Mouse (Mus musculus): ENCODE measurements around the gene AC124108.1. TPM values are rescaled to one million over a fixed set of nuclear protein-coding genes. Genes with fewer than 3 reads are reported as not detected.

The AC124108.1 gene
- polyA plus RNA-seq (2015; fragmentation: Nextera tagmentation; extraction: Ambion mirVana) = 0.03 and 0.08 TPM in 2 replicates

DNA sequence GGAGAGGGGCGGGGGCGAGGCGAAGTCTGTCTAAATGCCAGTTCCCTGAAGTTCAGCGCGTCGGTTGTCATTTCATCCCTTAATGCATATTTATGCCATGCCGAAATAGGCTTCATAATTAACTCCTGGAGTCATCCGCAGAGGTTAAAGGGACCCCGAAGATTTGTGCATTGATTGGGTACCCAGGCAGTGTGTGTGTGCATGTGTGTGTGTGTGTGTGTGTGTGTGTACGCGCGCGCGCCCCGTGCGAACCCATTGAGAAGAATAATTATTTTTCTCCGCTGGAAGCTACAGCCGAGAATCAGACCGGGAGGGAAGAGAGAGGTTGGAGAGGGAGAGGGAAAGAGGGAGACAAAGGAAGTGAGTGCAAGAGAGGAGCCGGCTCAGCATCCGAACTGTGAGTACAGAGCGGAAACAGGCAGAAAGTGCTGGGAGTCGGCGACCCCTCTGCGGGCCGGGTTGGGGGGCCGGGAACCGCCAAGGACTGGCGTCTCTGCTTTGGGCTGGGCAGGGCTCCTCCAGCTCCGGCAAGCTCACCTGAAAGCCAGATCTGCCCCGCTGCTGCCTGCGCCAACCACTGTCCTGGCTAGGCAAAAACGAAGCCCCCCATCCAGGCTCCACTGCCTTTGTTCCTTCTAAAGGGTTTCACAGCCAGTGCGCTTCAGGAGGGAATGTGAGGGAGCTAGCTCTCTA, at the start of gene AC124108.1, which contains the start of gene Lemd1:
TSS of gene AC124108.1 (plus strand) at position 365 of the 693 bp plus-strand sequence.
TSS of gene Lemd1 (plus strand) at position 339 of the 693 bp plus-strand sequence.
- no peaks in the 10 kb centered on the region for H3K36me3 ChIP-seq
- WGBS = under 1% methylated on average over 34 of the region's 34 CpGs

DNA sequence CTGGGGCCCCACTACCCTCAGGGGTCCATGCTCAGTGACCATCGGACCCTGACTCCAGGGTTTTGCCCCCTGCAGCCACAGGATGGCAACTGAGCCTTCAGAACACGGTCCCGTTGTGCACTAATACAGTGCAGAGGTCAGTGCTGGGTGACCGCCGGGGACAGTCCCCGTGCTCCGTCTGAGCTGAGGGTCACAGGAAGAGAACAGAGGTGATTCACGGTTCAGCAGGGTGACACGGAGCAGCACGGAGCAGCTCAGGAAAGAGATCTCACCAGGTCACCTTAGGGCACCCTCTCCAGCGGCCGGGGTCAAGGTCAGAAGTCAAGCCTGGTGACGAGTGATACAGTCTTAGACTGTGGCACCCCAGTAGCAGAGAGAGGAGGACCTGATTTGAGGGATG, 49.5 kb upstream of the AC124108.1 start:
- 63% methylated on average over 13 of the region's 13 CpGs for WGBS
- Histone ChIP-seq H3K9me3 (no peaks in the 10 kb centered on the region), H3K27ac (no peak overlapping the region), H3K9ac (no peak overlapping the region), H3K27me3 (replicated peaks) (0 out of 2 replicates have a peak, but pooled peaks cover 3% of the 10 kb centered on the region), H3K4me2 (replicated peaks) (no peak overlapping the region), H3K36me3 (no peaks in the 10 kb centered on the region), H3K4me1 (replicated peaks) (peaks cover 20% of the 10 kb centered on the region; the same call in 1 of the 2 replicates), H3K4me3 (replicated peaks) (no peak overlapping the region)
- ATAC-seq = no peak

More for the DNA sequence above, at the start of gene AC124108.1, which contains the start of gene Lemd1:
- H3K4me1 ChIP-seq (replicated peaks) = peaks cover 22% of the 10 kb centered on the region
- peak within 1 kb of the TSS; percentile 29 for H3K9ac ChIP-seq
- peak within 1 kb of the TSS; percentile 54 for H3K4me3 ChIP-seq (replicated peaks)
- H3K27ac ChIP-seq = no peak within 1 kb of the TSS
- peak within 1 kb of the TSS; percentile 97 for H3K4me2 ChIP-seq (replicated peaks)
- no peaks in the 10 kb centered on the region for H3K9me3 ChIP-seq
- no peak for ATAC-seq
- H3K27me3 ChIP-seq (replicated peaks) = peaks cover 75% of the 10 kb centered on the region

DNA sequence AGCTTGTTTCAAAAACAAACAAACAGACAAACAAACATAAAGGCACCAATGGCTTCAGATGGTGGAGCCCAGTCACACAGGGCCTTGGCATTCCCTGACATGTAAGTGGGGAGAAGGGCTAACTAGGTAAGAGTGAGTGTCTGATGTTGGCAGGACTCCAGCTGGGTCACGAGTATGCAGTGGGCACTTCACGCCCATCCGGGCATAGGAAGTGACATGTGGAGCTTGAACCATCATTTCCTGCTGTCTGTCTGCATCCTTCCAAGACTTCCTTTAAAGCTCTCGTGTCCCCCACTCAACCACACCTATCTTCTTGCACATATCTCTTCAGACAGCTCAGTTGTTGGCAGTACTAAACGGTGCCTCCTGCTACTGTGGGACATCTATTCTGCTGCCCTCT, 48.2 kb upstream of the AC124108.1 start:
- Histone ChIP-seq H3K9ac (no peak overlapping the region), H3K4me1 (replicated peaks) (peaks cover 16% of the 10 kb centered on the region; the same call in 1 of the 2 replicates), H3K27ac (no peak overlapping the region), H3K27me3 (replicated peaks) (0 out of 2 replicates have a peak, but pooled peaks cover 3% of the 10 kb centered on the region), H3K4me2 (replicated peaks) (no peak overlapping the region), H3K36me3 (no peaks in the 10 kb centered on the region), H3K4me3 (replicated peaks) (no peak overlapping the region), H3K9me3 (no peaks in the 10 kb centered on the region)
- no peak for ATAC-seq
- 74% methylated on average over 5 of the region's 5 CpGs for WGBS

DNA sequence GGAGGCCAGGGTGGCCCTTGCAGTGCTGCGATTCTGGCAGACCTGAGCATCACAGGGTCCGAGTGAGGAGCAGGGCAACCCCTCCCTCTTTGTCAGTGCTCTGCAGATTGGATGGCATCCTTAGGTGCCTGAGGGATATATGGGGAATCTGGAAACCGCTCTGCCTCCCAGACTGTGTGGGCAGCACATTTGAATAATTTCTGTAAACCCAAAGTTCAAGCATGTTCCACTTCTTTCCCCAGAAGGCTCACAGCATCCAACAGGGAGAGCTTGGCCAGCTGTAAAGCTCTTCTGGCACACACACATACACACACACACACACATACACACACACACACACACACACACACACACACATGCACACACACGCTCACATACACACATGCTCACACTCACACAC, 47.5 kb upstream of the AC124108.1 start:
- Histone ChIP-seq H3K36me3 (no peaks in the 10 kb centered on the region), H3K27ac (no peak overlapping the region), H3K9me3 (no peaks in the 10 kb centered on the region), H3K27me3 (replicated peaks) (0 out of 2 replicates have a peak, but pooled peaks cover 3% of the 10 kb centered on the region), H3K4me1 (replicated peaks) (peaks cover 9% of the 10 kb centered on the region; the same call in 1 of the 2 replicates), H3K4me3 (replicated peaks) (no peak overlapping the region), H3K9ac (no peak overlapping the region), H3K4me2 (replicated peaks) (no peak overlapping the region)
- ATAC-seq = no peak
- 55% methylated on average over 4 of the region's 4 CpGs for WGBS

DNA sequence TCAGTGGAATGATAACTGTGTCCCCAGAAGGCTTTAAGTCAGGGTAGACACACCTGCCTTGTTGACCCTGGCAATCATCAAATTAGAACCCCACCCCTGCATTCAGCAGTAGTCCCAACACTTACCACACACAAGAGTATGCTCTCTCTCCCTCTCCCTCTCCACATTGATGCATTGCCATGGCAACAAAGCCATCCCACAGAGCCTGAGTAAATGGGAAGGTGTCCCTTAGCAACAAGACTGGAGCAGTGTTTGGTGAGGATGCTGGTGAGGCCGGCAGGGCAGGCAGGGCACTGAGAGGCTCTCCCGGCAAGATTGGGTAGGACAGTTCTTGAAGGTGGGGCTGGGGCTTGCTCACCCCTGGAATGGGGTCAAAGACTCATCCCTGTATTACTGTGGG, 47.0 kb upstream of the AC124108.1 start:
- Histone ChIP-seq H3K4me1 (replicated peaks) (peaks cover 6% of the 10 kb centered on the region; the same call in 1 of the 2 replicates), H3K4me3 (replicated peaks) (no peak overlapping the region), H3K4me2 (replicated peaks) (no peak overlapping the region), H3K9ac (no peak overlapping the region), H3K27me3 (replicated peaks) (0 out of 2 replicates have a peak, but pooled peaks cover 3% of the 10 kb centered on the region), H3K36me3 (no peaks in the 10 kb centered on the region), H3K27ac (no peak overlapping the region), H3K9me3 (no peaks in the 10 kb centered on the region)
- ATAC-seq = no peak
- WGBS = 36% methylated on average over 2 of the region's 2 CpGs

DNA sequence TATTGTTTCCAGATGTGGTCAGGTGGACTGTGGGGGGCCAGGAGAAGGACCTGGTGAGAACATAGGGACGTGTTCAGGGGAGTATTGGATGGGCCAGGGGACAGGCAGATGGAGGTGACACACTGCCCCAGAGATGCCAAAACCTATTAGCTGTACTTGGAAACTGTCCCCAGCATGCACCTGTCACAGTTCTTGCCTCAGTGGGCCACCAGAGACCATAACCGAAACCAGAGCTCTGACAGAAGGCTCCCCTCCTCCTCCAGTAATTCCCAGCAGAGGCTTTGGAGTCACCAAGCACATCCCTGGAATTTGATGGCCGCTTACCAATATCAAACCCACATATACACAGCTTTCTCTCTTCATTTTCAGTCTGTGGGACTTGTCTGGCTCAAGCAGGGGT, 46.4 kb upstream of the AC124108.1 start:
- no peak overlapping the region for H3K4me2 ChIP-seq (replicated peaks)
- peaks cover 5% of the 10 kb centered on the region; the same call in 1 of the 2 replicates for H3K4me1 ChIP-seq (replicated peaks)
- no peak overlapping the region for H3K9ac ChIP-seq
- 0 out of 2 replicates have a peak, but pooled peaks cover 3% of the 10 kb centered on the region for H3K27me3 ChIP-seq (replicated peaks)
- no peaks in the 10 kb centered on the region for H3K36me3 ChIP-seq
- H3K4me3 ChIP-seq (replicated peaks) = no peak overlapping the region
- no peak for ATAC-seq
- H3K9me3 ChIP-seq = no peaks in the 10 kb centered on the region
- WGBS = 74% methylated on average over 3 of the region's 3 CpGs
- H3K27ac ChIP-seq = no peak overlapping the region

DNA sequence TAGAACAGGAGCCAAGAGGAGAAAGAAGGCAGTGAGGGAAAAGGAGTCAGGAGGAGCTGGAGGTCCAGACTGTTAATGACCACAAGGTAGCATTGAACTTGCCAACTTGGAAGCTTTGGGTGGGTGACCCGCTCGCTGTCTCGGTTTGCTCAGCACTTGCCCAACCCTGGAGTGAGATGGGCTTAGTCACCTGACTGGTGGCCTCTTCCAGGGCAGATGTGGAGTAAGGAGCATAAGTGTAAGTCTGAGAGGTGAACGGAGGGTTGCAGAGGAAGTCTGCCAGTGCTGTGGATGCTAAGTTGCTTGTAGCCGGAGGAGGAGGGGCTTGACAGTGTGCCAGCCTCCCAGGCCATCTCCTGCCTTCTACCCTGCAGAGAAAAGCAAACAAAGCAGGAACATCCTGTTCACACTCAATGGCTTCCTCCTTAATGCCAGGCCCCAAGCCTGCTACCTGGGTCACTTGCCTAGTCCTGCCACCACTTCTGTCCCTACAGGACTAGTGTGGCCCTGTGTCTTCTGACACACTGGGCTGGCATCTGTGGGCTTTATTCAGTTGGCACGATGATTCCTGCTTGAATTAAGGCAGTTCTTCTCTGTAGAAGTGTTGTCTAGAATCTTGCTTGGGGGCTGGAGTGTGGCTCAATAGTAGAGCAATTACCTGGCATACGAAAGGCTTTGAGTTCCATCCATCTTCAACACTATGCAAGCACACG, 45.1 kb upstream of the AC124108.1 start:
- 0 out of 2 replicates have a peak, but pooled peaks cover 3% of the 10 kb centered on the region for H3K27me3 ChIP-seq (replicated peaks)
- H3K4me2 ChIP-seq (replicated peaks) = no peak overlapping the region
- H3K4me3 ChIP-seq (replicated peaks) = no peak overlapping the region
- ATAC-seq = no peak
- 0 out of 2 replicates have a peak, but pooled peaks cover 7% of the 10 kb centered on the region for H3K4me1 ChIP-seq (replicated peaks)
- H3K27ac ChIP-seq = no peak overlapping the region
- no peaks in the 10 kb centered on the region for H3K9me3 ChIP-seq
- no peaks in the 10 kb centered on the region for H3K36me3 ChIP-seq
- WGBS = 89% methylated on average over 8 of the region's 8 CpGs
- H3K9ac ChIP-seq = no peak overlapping the region

DNA sequence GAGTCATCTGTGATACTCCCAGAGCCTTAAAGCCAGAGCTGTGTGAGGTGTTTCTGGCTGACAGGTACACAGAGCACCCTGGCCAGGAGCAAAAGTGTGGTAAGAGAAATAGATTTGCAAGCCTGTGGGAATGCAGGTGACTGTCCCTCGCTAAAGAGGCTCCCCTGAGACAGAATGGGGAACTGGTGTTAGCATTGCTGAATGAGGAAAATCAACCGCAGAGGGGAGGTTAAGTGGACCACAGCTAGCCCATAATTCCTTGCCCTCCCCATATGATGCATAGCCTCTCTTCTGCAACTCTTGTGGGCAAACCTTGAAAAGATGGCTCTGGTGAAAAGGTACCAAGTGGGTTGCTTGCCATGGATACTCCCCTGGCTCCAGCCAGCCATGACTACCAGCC, 41.8 kb upstream of the AC124108.1 start:
- no peak overlapping the region for H3K27ac ChIP-seq

DNA sequence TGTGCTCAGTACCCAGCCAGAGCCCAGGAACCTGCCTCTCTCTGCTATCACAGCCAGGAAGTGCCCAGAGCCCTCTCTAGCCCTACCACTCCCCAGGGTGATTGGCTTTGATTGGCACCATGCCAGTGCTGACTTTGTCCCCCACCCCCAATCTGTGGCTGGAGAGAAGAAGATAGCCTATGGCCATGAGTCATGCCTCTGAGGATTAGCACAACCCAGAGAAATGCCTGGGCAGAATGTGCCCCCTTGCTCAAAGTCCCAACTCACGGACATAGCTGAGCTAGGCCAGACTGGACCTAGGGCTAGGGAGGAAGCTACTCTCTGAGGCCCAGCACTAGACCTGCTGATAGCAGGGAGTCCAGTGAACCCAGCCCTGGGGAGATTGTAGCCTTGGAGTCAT, 41.1 kb upstream of the AC124108.1 start:
- Histone ChIP-seq H3K4me3 (replicated peaks) (no peak overlapping the region), H3K9me3 (no peaks in the 10 kb centered on the region), H3K27ac (peak overlapping the region; percentile 8; the same call in 1 of the 2 replicates), H3K4me2 (replicated peaks) (no peak overlapping the region), H3K27me3 (replicated peaks) (no peaks in the 10 kb centered on the region), H3K4me1 (replicated peaks) (0 out of 2 replicates have a peak, but pooled peaks cover 14% of the 10 kb centered on the region), H3K36me3 (no peaks in the 10 kb centered on the region), H3K9ac (no peak overlapping the region)
- peak; percentile 87 for ATAC-seq
- 38% methylated on average over 1 of the region's 1 CpGs for WGBS

More for the DNA sequence above, 41.8 kb upstream of the AC124108.1 start:
- H3K4me2 ChIP-seq (replicated peaks) = no peak overlapping the region
- H3K9ac ChIP-seq = no peak overlapping the region
- no peak overlapping the region for H3K4me3 ChIP-seq (replicated peaks)
- 0 out of 2 replicates have a peak, but pooled peaks cover 14% of the 10 kb centered on the region for H3K4me1 ChIP-seq (replicated peaks)
- 71% methylated on average over 2 of the region's 2 CpGs for WGBS
- no peaks in the 10 kb centered on the region for H3K27me3 ChIP-seq (replicated peaks)
- no peak for ATAC-seq
- no peaks in the 10 kb centered on the region for H3K36me3 ChIP-seq
- no peaks in the 10 kb centered on the region for H3K9me3 ChIP-seq

DNA sequence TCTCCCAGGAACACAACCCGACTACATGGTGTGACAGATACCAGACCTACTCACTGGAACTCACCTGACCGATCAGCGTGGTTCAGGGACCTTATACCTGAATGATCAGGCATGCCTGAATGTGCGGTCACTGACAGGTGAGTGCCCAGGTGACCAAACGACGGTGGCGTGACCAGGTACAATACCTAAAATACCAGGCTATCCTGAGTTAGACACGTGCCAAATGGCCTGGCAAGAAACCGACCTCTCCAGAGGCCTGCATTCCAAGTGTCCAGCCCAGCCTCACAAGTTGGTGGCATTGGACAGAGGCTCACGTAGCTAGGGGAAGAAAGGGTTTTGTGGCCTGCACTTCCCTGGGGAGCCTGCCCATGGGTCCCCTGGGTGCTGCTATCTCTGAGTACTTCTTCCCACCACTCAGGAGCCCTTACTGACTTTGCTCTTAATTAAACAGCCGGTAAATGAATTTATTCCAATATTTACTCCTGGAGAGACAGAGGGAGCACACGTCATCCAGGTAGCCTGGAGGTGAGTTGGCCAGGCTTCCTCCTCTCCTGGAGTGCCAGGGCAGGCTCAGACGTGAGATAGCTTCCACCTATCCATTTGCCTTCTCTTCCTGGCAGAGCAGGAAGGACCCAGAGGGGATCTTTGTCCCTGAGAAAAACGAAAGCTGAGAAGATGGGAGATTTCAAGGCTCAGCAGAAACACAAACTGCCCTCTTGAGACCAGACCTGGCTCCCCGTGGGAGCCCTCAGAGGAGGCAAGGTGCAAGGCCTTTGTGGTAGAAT, 40.2 kb upstream of the AC124108.1 start:
- ATAC-seq = no peak; the same call in 1 of the 2 replicates
- Histone ChIP-seq H3K9me3 (no peaks in the 10 kb centered on the region), H3K27me3 (replicated peaks) (no peaks in the 10 kb centered on the region), H3K4me1 (replicated peaks) (0 out of 2 replicates have a peak, but pooled peaks cover 14% of the 10 kb centered on the region), H3K27ac (peak overlapping the region; percentile 14; the same call in 1 of the 2 replicates), H3K4me2 (replicated peaks) (no peak overlapping the region), H3K36me3 (no peaks in the 10 kb centered on the region), H3K9ac (no peak overlapping the region), H3K4me3 (replicated peaks) (no peak overlapping the region)
- 72% methylated on average over 15 of the region's 15 CpGs for WGBS

DNA sequence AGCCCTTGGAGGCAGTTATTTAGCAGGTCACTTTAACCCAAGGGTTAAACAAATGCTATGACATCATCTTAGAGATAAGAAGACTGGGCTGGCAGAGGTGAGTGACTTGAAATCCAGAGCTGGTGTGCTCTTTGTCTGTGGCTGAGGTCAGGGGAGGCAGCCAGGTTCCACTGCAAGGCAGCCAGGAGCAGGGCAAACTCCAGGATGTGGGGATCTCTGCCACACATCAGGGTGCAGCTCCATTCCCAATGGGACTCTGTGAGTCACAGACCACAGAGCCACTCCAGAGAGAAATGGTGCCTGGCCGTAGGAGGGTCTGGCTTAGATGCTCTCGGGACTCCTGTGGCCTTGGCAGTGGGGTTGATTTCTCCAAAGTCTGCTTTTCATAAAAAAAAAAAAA, 39.3 kb upstream of the AC124108.1 start:
- H3K4me3 ChIP-seq (replicated peaks) = no peak overlapping the region
- no peak overlapping the region for H3K27ac ChIP-seq
- 0 out of 2 replicates have a peak, but pooled peaks cover 14% of the 10 kb centered on the region for H3K4me1 ChIP-seq (replicated peaks)
- WGBS = 46% methylated on average over 2 of the region's 2 CpGs
- H3K9me3 ChIP-seq = no peaks in the 10 kb centered on the region
- peak; percentile 27 for ATAC-seq
- no peak overlapping the region for H3K9ac ChIP-seq
- no peaks in the 10 kb centered on the region for H3K36me3 ChIP-seq
- H3K27me3 ChIP-seq (replicated peaks) = no peaks in the 10 kb centered on the region
- H3K4me2 ChIP-seq (replicated peaks) = no peak overlapping the region

Measured in intestine, embryonic 15.5 days (tissue).